Mouse (Mus musculus): ENCODE data around the gene Cdkn1b.

Cdkn1b gene

GRCm38 (mm10) chr6:134903368-134903767 is 16.8 kb upstream of the Cdkn1b start:
- no peak for DNase-seq (ENCODE audit: extremely low spot score, low spot score)

GRCm38 (mm10) chr6:134903891-134904884 is 16.0 kb upstream of the Cdkn1b start:
- DNase-seq (ENCODE audit: extremely low spot score, low spot score), result no peak

DNA sequence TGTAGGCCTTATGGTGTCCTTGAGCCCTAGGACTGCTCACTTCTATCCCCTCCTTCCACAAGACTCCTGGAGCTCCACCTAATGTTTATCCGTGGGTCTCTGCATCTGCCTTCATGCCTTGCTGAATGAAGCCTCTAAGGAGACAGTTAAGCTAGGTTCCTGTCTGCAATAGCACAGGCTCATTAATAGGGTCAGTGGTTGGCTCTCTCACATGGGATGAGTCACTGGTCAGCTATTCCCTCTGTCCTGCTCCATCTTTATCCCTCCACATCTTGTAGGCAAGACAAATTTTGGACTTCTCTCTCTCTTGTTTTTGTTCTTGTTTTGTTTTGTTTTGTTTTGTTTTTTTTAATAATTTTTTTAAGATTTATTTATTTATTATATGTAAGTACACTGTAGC is 14.4 kb upstream of the Cdkn1b start:
- no peak for DNase-seq (ENCODE audit: extremely low spot score, low spot score)

DNA sequence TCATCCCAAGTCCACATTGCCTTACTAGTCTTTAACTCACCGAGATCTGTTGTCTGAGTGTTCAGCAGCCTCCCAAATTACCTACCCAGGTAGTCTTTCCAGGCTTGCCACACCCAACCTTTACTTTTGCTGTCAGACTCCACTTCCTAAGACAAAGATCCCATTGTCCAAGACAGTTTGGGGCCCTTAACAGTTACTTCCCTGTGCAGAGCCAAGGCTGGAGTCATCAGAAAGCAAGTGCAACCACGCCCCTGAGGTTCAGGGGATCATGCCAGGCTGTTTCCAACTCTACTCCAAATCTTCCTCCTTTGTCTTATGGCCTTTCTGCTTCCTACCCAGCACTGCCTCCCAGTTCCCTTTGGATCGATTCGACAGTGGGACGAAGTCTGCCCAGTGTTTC is 5.7 kb upstream of the Cdkn1b start:
- no peak for DNase-seq (ENCODE audit: extremely low spot score, low spot score)

DNA sequence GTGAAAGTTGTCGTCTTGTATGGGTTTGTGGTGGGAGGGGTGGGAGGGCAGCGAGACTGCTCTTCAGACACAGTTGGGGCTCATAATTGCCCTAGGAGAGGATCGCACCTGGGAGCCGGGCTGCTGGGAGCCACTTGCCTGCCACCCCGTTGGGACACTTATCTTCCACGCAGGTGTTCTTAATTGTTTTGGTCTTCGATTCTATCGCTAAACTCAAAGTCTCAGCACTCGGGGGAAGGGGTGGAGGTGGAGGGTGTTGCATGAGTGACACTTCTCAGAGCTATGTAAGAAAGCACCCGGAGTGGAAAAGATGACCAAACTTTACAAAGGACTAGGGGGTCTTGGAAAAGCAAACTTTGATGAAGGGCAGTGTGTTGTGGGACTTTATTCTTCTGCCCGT is 3.6 kb upstream of the Cdkn1b start:
- peak; percentile 39 for DNase-seq (ENCODE audit: extremely low spot score, low spot score)

- DNase-seq (ENCODE audit: extremely low spot score, low spot score), result peak; percentile 42
Observed at GRCm38 (mm10) chr6:134917087-134917486, 3.1 kb upstream of the Cdkn1b start.

GRCm38 (mm10) chr6:134918769-134919168 is 1.4 kb upstream of the Cdkn1b start:
- DNase-seq (ENCODE audit: extremely low spot score, low spot score), result no peak

DNA sequence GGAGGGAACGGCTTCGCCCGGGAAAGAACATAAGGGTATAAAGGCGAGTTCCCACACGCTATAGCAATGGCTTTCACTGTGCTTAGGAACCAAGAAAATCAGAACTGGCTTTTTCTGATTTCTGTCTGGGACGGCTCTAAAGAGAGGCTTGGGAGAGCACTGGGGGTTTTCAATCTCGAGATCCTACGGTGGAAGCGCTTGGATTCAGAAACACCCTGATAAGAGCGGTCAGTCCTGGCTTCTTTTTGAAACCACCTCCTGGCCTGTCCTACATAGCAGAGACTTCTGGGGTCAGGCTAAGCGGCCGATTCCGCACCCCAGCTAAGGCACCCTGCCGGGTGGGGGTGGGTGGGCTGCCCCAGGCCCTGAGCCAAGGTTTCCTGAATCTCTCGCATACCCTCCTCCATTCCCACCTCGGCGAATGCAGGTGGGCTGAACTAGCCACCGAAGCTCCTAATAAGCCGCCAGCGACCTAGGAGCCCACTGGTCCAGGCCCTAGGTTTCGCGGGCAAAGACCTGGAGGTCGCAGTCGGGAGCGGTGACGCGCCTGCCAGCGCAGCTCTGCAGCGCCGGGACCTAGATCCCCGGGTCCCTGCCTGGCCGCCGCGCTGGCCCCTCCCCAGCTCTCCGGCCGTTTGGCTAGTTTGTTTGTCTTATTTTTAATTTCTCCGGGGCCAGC is 551 bp upstream of the Cdkn1b start:
- no peak for DNase-seq (ENCODE audit: extremely low spot score, low spot score)

DNA sequence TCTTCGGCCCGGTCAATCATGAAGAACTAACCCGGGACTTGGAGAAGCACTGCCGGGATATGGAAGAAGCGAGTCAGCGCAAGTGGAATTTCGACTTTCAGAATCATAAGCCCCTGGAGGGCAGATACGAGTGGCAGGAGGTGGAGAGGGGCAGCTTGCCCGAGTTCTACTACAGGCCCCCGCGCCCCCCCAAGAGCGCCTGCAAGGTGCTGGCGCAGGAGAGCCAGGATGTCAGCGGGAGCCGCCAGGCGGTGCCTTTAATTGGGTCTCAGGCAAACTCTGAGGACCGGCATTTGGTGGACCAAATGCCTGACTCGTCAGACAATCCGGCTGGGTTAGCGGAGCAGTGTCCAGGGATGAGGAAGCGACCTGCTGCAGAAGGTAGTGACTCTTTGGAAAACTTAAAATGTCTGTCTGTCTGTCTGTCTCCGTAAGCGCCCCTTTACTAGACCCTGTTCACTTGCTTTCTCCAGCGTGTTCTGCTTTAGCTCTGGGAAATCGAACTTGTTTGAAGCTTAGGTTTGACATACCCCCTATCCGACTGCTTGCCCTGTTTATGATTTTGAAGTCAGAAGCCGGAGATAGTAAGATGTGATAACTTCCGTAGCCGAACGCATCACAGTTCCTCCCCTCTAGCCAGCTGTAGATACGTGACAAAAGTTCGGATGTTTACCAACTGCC is 953 bp downstream of the Cdkn1b start:
- peak; percentile 63 for DNase-seq (ENCODE audit: extremely low spot score, low spot score)

DNA sequence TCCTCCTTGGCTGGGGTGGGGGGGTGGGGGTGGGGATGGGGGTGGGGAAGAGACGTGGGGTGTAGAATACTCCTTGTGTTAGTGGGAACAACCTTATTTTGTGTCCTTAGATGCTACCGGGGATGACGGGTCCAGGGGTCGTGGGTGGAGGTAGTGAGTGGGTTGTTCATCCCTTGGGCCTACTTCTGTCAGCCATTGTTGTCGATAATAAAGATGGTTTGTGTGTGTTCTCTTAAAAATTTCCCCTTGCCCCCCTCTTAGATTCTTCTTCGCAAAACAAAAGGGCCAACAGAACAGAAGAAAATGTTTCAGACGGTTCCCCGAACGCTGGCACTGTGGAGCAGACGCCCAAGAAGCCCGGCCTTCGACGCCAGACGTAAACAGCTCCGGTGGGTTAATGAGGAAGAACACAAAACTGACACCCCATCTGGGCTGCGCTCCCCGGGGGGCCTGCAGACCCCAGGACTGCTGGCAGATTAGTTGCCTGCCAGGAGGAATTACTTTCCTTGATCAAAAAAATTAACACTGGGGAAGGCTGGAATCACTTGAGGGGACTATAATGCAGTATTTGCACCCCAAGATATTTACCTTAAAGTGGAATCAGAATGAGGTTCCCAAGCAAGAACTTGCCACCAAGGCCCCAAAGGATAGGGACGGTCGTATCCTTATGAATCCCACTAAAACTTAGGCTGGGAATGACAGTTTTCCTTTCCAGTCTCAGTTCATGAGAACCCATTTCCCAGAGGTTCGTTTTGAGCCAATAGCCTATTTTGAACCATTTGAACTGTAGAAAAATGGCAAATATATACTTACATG is 1.7 kb downstream of the Cdkn1b start:
- DNase-seq (ENCODE audit: extremely low spot score, low spot score), result no peak

GRCm38 (mm10) chr6:134922511-134923195 is 2.5 kb downstream of the Cdkn1b start:
- DNase-seq (ENCODE audit: extremely low spot score, low spot score), result no peak

GRCm38 (mm10) chr6:134923670-134924069 is 3.5 kb downstream of the Cdkn1b start:
- DNase-seq (ENCODE audit: extremely low spot score, low spot score), result no peak

DNA sequence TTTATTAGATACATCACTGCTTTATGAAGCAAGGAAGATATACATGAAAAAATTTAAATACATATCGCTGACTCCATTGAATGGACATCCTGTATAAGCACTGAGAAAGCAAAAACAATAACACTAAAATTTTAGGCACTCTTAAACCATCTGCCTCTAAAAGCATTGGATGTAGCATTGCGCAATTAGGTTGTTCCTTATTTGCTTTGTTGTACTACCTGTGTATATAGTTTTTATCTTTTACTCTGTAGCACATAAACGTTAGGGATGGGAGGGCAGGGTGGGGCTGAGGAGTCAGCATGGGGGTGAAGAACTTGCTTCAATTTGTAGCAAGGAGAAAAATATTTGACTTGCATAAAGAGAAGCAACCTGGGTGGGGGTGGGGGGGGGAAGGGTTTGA is 4.1 kb downstream of the Cdkn1b start:
- no peak for DNase-seq (ENCODE audit: extremely low spot score, low spot score)

DNA sequence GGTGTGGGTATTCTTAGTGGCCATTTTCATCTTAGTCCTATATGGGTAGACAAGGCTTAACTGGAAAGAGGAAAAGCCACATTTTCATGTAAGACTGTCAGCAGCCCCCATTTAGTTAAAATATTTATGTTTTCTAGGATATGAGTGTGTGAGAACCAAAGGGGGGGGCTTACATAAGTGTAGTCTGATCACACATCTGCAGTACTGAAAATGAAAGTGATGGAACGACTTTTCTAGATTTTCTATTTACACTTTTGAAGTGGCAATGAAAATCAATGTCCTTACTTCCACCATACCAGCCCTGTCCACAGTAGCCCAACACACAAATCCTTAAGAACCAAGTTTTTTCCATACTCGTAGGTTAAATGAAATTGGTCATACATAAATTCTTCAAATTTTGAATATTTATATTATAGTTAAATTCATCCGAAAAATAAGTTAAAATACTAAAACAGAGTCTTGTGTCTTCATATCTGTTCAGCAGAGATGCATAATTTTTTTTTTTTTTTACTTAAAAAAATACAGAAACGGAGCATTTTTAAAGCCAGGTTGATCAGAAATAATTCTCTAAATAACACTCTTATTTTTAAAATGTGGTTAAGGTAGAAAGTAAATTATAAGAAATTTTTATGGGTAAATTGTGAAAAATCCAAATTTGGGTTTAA is 5.6 kb downstream of the Cdkn1b start:
- DNase-seq (ENCODE audit: extremely low spot score, low spot score), result no peak

- no peak for DNase-seq (ENCODE audit: extremely low spot score, low spot score)
Observed at GRCm38 (mm10) chr6:134926338-134926705, 6.1 kb downstream of the Cdkn1b start.

DNA sequence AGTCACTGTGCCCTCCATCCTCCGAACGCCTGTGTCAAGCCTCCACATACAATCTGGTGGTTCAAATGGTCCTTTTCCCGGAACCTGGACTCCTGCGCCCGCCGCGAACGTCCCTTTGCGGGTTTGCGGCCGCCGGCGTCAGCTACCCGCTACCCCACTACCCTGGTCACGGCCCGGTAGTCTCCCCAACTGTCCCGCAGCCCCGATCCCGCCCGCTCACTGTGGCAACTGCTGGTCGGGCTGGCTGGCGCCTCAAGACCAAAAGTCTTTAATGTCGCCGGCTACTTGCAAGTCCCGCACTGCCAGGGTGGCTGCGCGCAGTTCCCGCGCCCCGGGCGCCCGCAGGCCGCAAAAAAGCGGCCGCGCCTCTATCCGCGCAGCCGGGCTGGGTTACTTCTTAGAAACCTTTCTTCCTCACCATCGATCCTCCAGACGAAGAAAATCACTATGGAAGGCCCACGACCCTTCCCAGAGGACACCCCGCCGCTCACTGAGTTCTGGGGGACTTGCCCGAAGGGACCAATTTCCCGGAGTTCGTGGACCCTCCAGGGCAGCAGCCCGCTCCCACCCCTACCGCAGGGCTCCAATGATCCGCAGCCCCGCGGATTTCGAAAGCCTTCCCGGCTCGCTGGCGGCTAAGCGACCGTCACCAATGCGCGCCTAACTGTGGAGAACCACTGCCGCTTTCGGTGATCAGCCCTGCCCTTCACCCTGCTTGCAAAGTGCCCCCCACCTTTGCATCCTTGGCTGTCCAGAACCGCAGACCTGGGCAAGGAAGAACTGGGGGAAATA is 6.8 kb downstream of the Cdkn1b start:
- peak; percentile 82 for DNase-seq (ENCODE audit: extremely low spot score, low spot score)

GRCm38 (mm10) chr6:134927595-134928095 is 7.4 kb downstream of the Cdkn1b start:
- no peak for DNase-seq (ENCODE audit: extremely low spot score, low spot score)

DNA sequence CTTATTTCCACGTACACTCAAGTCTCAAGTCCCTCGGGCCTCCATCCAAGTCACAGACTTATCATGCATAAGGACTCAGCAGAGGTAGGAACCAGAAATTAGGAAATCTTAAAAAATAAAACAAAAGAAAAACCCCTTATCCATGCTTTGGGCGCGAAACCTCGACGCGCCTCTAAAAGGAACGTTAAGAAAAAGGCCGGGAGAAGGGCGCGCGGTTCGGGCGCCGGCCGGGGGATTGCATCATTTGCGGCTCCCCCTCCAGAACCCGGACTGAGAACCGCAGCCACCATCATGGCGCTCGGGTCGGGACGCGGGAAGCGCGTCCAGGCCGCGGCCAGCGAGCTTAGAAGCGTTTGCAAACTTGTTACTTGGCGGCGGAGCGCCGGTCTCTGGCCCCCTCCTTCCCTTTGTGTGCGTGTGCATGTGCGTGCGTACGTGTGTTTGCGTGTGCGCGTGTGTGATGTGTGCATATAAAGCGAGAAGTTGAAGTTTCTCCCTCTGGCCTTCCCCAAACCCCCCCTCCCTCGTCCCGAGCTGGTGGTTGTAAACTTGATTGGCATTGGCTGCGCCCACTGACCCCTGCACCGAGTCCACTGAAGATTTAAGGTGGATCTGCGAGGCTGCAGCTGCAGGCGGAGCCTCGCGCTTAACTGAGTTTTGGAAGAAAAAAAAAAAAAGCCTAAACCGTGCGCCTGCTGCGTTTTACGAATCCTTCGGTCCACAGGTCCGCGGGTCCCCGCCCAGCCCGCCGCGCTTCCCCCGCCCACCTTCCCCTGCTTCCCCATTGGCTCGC is 8.1 kb downstream of the Cdkn1b start:
- peak; percentile 92 for DNase-seq (ENCODE audit: extremely low spot score, low spot score)

Measured in neural tube, embryonic 10.5 days (tissue).